ENCODE assay signal across 14 mouse cellular contexts in the genomic region with DNA sequence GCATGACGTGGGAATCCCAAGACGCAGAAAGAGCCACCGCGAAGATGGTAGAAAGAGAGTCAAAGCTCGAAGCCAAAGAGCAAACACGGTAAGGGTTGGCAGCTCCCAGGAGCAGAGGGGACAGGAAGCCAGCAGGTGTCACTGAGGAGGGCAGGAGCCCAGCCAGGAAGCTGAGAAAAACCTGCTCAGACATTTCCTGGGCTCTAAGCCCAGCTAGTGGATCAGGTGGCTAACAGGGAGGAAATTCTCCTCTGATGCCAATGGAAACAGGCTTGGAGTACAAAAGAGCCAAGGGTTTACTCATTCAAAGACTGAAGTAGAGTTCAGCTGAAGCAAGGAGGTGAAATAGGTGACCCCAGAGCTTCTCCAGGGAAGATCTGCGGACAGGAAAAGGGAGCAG.
DNase-seq lines count a peak whose midpoint lies in the region; ATAC-seq and TF ChIP-seq lines count a peak whose summit lies in the region.
"Had no signal": no experiment of that assay in that cellular context is flagged by ENCODE, and none has a peak within 500 bp of the region (broad histone marks: within the 10 kb centered on the region; RNA-seq: fewer than 3 reads in every experiment).

No protein-coding gene starts in this region.

- intact Hi-C loops in heart, postnatal 25 days (cut with DNase I): no loop called here
- intact Hi-C loops in heart, postnatal 36 days (cut with DNase I): no loop called here

- no peak for TF ChIP-seq CTCF in lung, postnatal 0 days (IDR thresholded peaks at IDR 0.05)
- peak; percentile 43; the same call in 1 of the 2 replicates for TF ChIP-seq CTCF in cerebellum, adult 2 months (IDR thresholded peaks at IDR 0.05; ENCODE audit: borderline replicate concordance, insufficient read depth, low read depth, low read length)

- no peak overlapping the region for H3K9ac ChIP-seq in lung, postnatal 0 days (replicated peaks; ENCODE audit: low read depth)
- H3K9ac ChIP-seq: limb, embryonic 13.5 days had no signal

- ATAC-seq in lung, postnatal 0 days: no peak
- ATAC-seq: CD4-positive, CD25-positive, alpha-beta regulatory T cell, adult 4 months had no signal

- TF ChIP-seq POLR2A in cerebellum, adult 2 months (IDR thresholded peaks at IDR 0.05; ENCODE audit: borderline replicate concordance, insufficient read depth, low read length): no peak

- no peaks in the 10 kb centered on the region for H3K27me3 ChIP-seq in lung, postnatal 0 days (replicated peaks; ENCODE audit: insufficient read depth, low read length)
- H3K27me3 ChIP-seq in cerebellum, adult 2 months (ENCODE audit: control insufficient read depth, insufficient read depth, low read length): no peaks in the 10 kb centered on the region

- H3K9me3 ChIP-seq in lung, postnatal 0 days (ENCODE audit: low read length): no peaks in the 10 kb centered on the region
- H3K9me3 ChIP-seq: limb, embryonic 13.5 days had no signal

- no peak overlapping the region for H3K27ac ChIP-seq in lung, postnatal 0 days (ENCODE audit: low read length)
- no peak overlapping the region for H3K27ac ChIP-seq in cerebellum, adult 2 months (ENCODE audit: insufficient read depth, low read length)
- H3K27ac ChIP-seq: limb, embryonic 13.5 days had no signal

- H3K4me2 ChIP-seq in lung, postnatal 0 days (replicated peaks; ENCODE audit: low read depth, low read length): no peak overlapping the region
- H3K4me2 ChIP-seq: limb, embryonic 13.5 days had no signal

- peak; percentile 89 for DNase-seq in heart, adult 11 months
- DNase-seq in heart, postnatal 25 days (ENCODE audit: low spot score): no peak
- peak; percentile 13 for DNase-seq in lung, postnatal 0 days (ENCODE audit: low spot score)
- no peak for DNase-seq in lung, postnatal 10 days
- peak; percentile 89 to 96 for DNase-seq in cerebellum, adult 2 months
- peak; percentile 3 to 13 for DNase-seq in heart, postnatal 36 days
- DNase-seq in kidney, postnatal 36 days: no peak
- no peak for DNase-seq in Muller cell, postnatal 12 days (ENCODE audit: inconsistent ontology term)
- DNase-seq: adrenal gland, postnatal 36 days; kidney, adult 11 months; lung, postnatal 4 days; right cerebral cortex, adult 18-20 months had no signal

- no peak overlapping the region for H3K4me3 ChIP-seq in lung, postnatal 0 days (ENCODE audit: low read depth, low read length)
- H3K4me3 ChIP-seq in cerebellum, adult 2 months (replicated peaks; ENCODE audit: insufficient read depth, low read depth, low read length): peak overlapping the region; percentile 1
- H3K4me3 ChIP-seq: limb, embryonic 13.5 days had no signal

- WGBS in lung, postnatal 0 days: 51% methylated on average over 7 of the region's 7 CpGs
- WGBS in cerebellum, adult 2 months: 10% methylated on average over 7 of the region's 7 CpGs

- H3K4me1 ChIP-seq in lung, postnatal 0 days (ENCODE audit: insufficient read depth, low read depth, low read length): no peaks in the 10 kb centered on the region
- H3K4me1 ChIP-seq in cerebellum, adult 2 months (ENCODE audit: control insufficient read depth, insufficient read depth, low read length): peaks cover 22% of the 10 kb centered on the region

- TF ChIP-seq EP300 in lung, postnatal 0 days (IDR thresholded peaks at IDR 0.05): no peak

- no peaks in the 10 kb centered on the region for H3K36me3 ChIP-seq in lung, postnatal 0 days (ENCODE audit: insufficient read depth, low read length)
- H3K36me3 ChIP-seq: limb, embryonic 13.5 days had no signal

Comparison
In these comparisons a context has a peak if more than half of its experiments do, and no peak if none do; other contexts are left out.
1. DNase-seq: peak in heart, adult 11 months (single experiment), lung, postnatal 0 days (single experiment), cerebellum, adult 2 months (2 of 2) and heart, postnatal 36 days (2 of 2); none in heart, postnatal 25 days (single experiment), lung, postnatal 10 days (single experiment), kidney, postnatal 36 days (0 of 2) and Muller cell, postnatal 12 days (single experiment).